Mouse (Mus musculus) kidney, postnatal 25 days (tissue): ENCODE results near the gene Ptpn21.

Experiments used
- DNase-seq, 2 experiments: peaks; one replicate each; pipeline ENCODE4 v3.0.0; 2021; ENCODE audit warnings: mixed read lengths in 2 of 2

The Ptpn21 gene

GRCm38 (mm10) chr12:98721030-98721429 lies 16.2 kb downstream of the Ptpn21 start:
- DNase-seq: no peak

GRCm38 (mm10) chr12:98720628-98721027 lies 16.6 kb downstream of the Ptpn21 start:
- no peak for DNase-seq

GRCm38 (mm10) chr12:98716142-98716541 lies 21.1 kb downstream of the Ptpn21 start:
- peak in 1 of 2 experiments; percentile 51 for DNase-seq

- peak; percentile 54 to 69 for DNase-seq
Measured at GRCm38 (mm10) chr12:98714757-98715156, 22.4 kb downstream of the Ptpn21 start.

- no peak for DNase-seq
Measured at GRCm38 (mm10) chr12:98713621-98714103, 23.5 kb downstream of the Ptpn21 start.

DNA sequence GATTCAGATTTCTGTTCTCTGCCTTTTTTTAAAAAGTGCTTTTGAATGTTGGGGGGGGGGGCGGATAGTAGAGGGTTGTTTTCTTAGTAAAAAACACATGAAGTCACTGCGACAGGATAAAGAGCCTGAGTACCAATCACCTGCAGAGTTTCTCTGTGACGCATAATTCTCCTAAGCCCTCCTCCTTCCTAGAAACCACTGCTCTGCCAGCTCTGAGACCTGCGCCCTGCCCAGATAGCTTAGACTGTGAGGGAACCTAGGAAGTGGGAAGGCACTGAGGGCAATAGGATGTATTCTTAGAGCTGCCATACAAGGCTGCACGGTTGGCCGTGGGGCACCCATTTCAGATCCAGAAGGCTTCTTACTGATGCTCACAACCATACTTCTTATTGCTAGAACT lies 24.4 kb downstream of the Ptpn21 start:
- DNase-seq: no peak

DNA sequence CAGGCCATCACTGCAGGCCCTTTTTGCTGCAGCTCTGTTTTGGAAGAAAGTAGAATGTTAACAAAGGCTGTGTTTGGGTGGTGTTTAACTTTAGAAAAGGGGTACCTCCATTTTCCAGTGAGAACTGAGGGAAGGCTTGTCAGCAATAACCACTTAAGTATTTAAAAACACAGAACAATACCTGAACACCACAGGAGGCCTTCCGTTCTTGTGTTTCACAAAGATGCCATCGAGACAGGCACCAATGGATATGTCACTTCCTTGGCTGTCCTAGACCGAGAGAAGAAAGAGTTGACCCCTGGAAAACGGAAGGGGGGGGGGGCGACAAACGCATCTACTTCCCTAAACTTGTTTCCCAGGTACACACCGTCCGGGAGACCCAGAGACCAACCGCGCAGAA lies 33.2 kb downstream of the Ptpn21 start:
- no peak for DNase-seq

DNA sequence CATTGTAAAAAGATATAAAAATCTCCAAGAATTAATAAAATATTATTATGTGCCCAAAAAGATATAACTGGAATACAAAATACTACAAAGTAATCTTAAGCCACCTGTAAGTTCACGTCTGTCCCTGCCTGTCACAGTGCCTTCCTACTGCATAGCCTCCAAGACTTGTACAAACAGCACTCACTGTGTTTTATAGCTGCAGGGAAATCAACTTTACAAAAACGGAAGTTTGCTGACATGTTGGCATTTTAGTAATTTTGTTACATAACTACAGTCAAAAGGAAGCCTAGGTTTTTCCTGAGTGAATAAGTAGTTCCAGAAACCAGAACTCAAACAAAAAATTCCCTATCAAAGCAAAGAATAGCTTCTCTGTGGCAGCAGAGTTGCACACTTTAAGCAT lies 33.7 kb downstream of the Ptpn21 start:
- no peak for DNase-seq

GRCm38 (mm10) chr12:98701564-98701963 lies 35.6 kb downstream of the Ptpn21 start:
- DNase-seq: no peak

DNA sequence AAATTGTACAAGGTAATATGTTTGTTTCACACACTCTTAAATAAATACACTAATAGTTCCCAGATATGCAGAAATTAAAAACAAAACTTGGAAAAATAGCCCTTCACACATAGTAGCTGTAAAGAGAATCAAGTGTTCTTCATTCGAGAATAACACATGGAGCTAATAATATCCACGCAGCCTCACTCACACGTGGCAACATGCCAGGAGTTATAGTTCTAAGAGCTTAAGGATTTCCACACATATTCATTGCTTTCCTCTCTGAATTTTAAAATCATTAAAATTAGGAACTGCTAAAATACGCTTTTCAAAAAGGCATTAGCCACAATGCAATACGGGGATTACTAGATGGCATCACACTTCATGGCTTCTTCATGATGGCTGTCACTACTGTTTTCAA lies 40.0 kb downstream of the Ptpn21 start:
- no peak for DNase-seq

- no peak for DNase-seq
Measured at GRCm38 (mm10) chr12:98690230-98690629, 47.0 kb downstream of the Ptpn21 start.

DNA sequence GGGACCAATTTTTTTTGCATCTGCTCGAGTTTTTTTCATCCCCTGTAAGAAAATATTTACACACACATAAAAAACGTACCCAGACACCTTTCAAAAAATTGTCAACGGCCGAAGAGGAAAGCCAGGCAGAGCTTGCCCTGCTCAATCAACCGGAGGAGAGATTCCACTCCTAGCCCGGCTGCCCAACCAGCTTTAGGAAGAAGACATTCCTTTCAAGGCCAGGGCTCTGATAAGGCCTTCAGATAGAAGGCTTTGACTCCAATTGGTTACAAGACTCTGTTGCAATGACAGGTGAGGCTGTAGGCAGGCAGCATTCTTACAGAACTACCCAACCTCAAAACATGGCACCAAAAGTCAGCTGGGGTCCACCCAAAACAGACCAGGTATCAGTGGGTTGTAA lies 53.6 kb downstream of the Ptpn21 start:
- DNase-seq: no peak

DNA sequence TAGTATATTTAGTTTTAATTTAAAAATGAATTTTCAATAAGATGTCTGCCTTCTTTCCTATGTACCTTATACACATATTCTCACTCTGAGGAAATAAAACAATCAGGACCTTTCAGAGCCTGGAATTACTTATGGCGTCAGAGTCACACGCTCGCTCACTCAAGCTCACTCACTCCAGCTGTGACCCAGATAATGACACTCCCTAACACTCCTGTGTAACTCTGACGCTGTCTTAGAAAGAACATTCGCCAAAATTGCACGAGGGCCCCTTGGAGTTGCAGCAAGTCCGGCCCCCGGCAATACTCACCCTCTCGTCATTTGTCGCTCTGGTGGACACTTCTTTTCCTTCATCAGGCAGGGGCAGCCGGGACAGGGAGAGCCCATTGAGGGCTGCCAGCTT lies 54.0 kb downstream of the Ptpn21 start:
- DNase-seq: no peak

GRCm38 (mm10) chr12:98682196-98682595 lies 55.0 kb downstream of the Ptpn21 start:
- no peak for DNase-seq

GRCm38 (mm10) chr12:98679906-98680305 lies 57.3 kb downstream of the Ptpn21 start:
- no peak for DNase-seq

DNA sequence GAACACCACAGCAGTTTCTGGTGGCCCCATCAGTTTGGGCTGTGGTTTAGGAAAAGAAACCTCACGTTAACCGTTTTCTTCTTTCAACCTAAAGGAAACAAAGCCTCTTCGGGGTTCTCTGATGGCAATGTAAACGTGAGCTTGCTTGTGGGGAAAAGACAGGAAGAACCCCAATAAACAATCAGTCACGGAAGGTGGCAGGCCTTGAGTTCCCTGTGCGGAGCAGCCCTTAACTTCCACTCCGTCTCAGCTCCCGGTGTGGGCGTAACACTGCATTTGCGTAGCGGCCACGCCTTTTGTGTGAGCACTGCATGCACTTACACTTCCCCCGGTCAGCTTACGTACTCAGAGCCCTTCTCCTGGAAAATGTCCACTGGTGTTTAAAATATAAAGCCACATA lies 59.9 kb downstream of the Ptpn21 start:
- no peak for DNase-seq

DNA sequence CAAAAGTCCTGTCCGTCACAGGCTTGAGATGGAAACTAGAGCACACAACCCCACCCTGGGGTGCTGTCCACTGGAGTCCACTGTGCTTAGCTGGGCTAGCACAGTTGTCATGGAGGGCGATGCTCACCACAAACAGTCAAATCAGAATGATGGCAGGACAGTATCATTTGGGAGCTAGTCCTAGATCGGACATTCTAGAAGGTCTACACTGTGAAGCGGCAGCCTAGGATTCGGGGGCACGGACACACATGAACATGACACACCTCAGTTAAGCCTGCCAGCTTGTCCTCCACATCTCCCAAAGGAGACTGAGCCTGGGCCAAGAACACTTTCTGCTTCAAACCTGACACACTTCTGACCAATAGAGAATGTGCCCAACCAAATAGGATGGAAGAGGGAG lies 60.3 kb downstream of the Ptpn21 start:
- no peak for DNase-seq

GRCm38 (mm10) chr12:98674627-98675143 lies 62.5 kb downstream of the Ptpn21 start:
- DNase-seq: peak; percentile 85 to 89

DNA sequence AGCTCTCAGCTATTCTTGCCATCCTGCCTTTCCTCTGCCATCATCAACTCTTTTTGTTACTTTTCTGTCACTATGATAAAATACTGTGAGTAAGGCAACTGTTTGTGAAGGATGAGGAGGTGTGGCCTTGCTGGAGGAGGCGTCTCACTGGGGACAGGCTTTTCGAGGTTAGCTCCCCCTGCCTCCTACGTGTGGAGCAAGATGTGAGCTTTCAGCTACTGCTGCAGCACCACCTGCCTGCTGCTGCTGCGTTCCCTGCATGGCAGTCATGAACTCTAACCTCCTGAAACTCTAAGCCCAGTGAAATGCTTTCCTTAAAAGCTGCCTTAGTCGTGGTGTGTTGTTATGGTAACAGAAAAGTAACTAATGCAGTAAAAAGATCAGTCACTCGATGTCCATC lies 63.3 kb downstream of the Ptpn21 start:
- DNase-seq: no peak

DNA sequence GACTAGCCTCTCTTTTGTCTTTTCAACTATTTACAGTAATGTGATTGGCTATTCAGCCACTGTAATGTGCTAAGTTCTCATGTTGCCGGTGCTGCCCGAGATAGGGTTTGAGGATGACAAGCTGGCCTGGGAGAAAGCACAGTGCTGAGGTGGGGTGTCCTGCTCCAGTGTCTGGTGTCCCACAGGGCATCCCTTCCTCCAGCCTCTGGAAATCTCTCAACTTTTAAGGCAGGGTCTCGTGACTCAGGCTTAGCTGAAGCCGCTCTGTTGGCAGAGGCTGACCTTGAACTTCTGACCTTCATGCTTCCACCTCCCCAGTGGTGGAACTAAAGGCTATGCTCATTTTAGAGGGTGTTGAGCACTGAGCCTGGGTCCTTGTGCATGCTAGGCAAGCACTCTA lies 66.8 kb downstream of the Ptpn21 start:
- DNase-seq: no peak

DNA sequence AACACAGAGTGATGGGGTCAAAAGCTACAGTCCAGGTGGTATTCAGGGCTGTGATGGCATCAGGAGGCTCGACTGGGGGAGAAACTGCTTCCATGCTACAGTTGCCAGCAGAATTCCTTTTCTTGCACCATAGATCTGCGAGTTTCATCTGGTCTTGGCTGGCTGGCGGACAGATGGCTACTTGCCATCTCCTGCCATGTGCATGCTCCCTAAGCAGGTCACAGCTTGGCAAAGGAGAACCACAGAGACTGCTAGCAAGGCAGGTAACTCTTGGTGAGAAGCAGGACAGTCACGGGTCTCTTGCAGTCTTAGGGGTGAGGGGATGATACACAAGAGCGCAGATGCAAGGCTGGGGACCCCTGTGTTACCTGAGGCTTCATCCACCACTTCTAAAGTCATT lies 67.3 kb downstream of the Ptpn21 start:
- peak; percentile 81 to 90 for DNase-seq

GRCm38 (mm10) chr12:98669086-98669485 lies 68.1 kb downstream of the Ptpn21 start:
- DNase-seq: no peak

DNA sequence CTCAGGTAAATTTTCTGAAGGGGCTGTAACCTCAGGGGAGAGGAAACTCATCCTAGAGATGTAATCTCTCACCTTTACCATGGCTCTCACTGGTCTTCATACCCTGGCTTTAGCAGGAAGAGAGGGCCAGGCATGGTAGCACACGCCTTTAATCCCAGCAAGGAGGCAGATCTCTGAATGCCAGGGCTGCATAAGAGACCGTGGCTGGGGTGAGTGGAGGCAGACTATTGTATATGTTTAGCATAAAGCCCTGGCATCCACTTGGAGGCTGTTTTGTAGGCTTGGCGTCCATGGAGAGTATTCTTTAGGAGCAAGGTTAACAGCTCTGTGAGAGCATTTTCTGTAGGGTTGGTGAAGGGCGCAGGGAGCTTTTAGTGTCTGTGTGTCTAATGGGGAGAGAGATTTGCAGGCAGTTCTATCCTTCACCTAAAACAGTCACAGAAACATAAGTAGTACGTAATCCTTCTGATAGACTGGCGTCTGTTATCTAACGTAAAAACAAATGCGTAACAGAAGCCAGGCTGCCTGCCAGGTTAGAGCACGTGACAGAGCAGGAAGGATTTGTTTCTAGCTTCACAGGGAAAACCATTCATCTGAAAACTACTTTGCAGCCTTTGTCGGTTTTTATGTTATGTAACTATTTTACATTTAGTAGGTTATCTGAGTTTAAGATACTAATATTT lies 68.9 kb downstream of the Ptpn21 start:
- DNase-seq: peak; percentile 86 to 88

GRCm38 (mm10) chr12:98662617-98663016 lies 74.6 kb downstream of the Ptpn21 start:
- no peak for DNase-seq

- no peak for DNase-seq
Measured at GRCm38 (mm10) chr12:98656873-98657272, 80.3 kb downstream of the Ptpn21 start.
